Mouse (Mus musculus): ENCODE measurements around the gene 9130023H24Rik. TPM values are rescaled to one million over a fixed set of nuclear protein-coding genes. Genes with fewer than 3 reads are reported as not detected.

9130023H24Rik gene
- polyA plus RNA-seq, 1 experiment, result 0.71 TPM

- 87% methylated on average over 3 of the region's 3 CpGs for WGBS
- H3K4me1 ChIP-seq (ENCODE audit: control insufficient read depth, insufficient read depth, insufficient read length, low read length), result no peaks in the 10 kb centered on the region
- TF ChIP-seq CTCF (IDR thresholded peaks at IDR 0.05; ENCODE audit: extremely low read depth, insufficient read length, insufficient replicate concordance, low read depth, low read length), result no peak
- TF ChIP-seq POLR2A (IDR thresholded peaks at IDR 0.05; ENCODE audit: low read depth, low read length), result no peak
- no peaks in the 10 kb centered on the region for H3K36me3 ChIP-seq (ENCODE audit: control insufficient read depth, insufficient read depth, low read length)
- no peak overlapping the region for H3K4me3 ChIP-seq (ENCODE audit: low read depth, low read length)
- H3K27me3 ChIP-seq (ENCODE audit: control insufficient read depth, insufficient read depth, low read length), result no peaks in the 10 kb centered on the region
- no peak overlapping the region for H3K27ac ChIP-seq (ENCODE audit: insufficient read depth, low read depth, low read length)
These were observed 16.9 kb downstream of the 9130023H24Rik start for GRCm38 (mm10) chr7:128220936-128221335.

- no peaks in the 10 kb centered on the region for H3K36me3 ChIP-seq (ENCODE audit: control insufficient read depth, insufficient read depth, low read length)
- no peaks in the 10 kb centered on the region for H3K4me1 ChIP-seq (ENCODE audit: control insufficient read depth, insufficient read depth, insufficient read length, low read length)
- H3K4me3 ChIP-seq (ENCODE audit: low read depth, low read length), result no peak overlapping the region
- WGBS, result 85% methylated on average over 4 of the region's 4 CpGs
- TF ChIP-seq POLR2A (IDR thresholded peaks at IDR 0.05; ENCODE audit: low read depth, low read length) (no peak), CTCF (IDR thresholded peaks at IDR 0.05; ENCODE audit: extremely low read depth, insufficient read length, insufficient replicate concordance, low read depth, low read length) (no peak)
- no peaks in the 10 kb centered on the region for H3K27me3 ChIP-seq (ENCODE audit: control insufficient read depth, insufficient read depth, low read length)
- no peak overlapping the region for H3K27ac ChIP-seq (ENCODE audit: insufficient read depth, low read depth, low read length)
These were observed 17.9 kb downstream of the 9130023H24Rik start for GRCm38 (mm10) chr7:128219952-128220351.

GRCm38 (mm10) chr7:128209826-128210225, 28.0 kb downstream of the 9130023H24Rik start:
- TF ChIP-seq POLR2A (IDR thresholded peaks at IDR 0.05; ENCODE audit: low read depth, low read length), result no peak
- WGBS, result 51% methylated on average over 3 of the region's 3 CpGs
- Histone ChIP-seq H3K36me3 (ENCODE audit: control insufficient read depth, insufficient read depth, low read length) (no peaks in the 10 kb centered on the region), H3K27me3 (ENCODE audit: control insufficient read depth, insufficient read depth, low read length) (no peaks in the 10 kb centered on the region), H3K4me3 (ENCODE audit: low read depth, low read length) (no peak overlapping the region), H3K27ac (ENCODE audit: insufficient read depth, low read depth, low read length) (no peak overlapping the region), H3K4me1 (ENCODE audit: control insufficient read depth, insufficient read depth, insufficient read length, low read length) (peaks cover 8% of the 10 kb centered on the region)

- Histone ChIP-seq H3K27ac (ENCODE audit: insufficient read depth, low read depth, low read length) (no peak overlapping the region), H3K4me1 (ENCODE audit: control insufficient read depth, insufficient read depth, insufficient read length, low read length) (peaks cover 8% of the 10 kb centered on the region), H3K27me3 (ENCODE audit: control insufficient read depth, insufficient read depth, low read length) (no peaks in the 10 kb centered on the region), H3K4me3 (ENCODE audit: low read depth, low read length) (no peak overlapping the region), H3K36me3 (ENCODE audit: control insufficient read depth, insufficient read depth, low read length) (no peaks in the 10 kb centered on the region)
- TF ChIP-seq POLR2A (IDR thresholded peaks at IDR 0.05; ENCODE audit: low read depth, low read length) (no peak), CTCF (IDR thresholded peaks at IDR 0.05; ENCODE audit: extremely low read depth, insufficient read length, insufficient replicate concordance, low read depth, low read length) (peak; percentile 81; the same call in 1 of the 2 replicates)
- 6% methylated on average over 4 of the region's 4 CpGs for WGBS
These were observed 29.6 kb downstream of the 9130023H24Rik start for GRCm38 (mm10) chr7:128208187-128208586.

- no peak within 1 kb of the TSS for H3K4me3 ChIP-seq (ENCODE audit: low read depth, low read length)
- H3K27ac ChIP-seq (ENCODE audit: insufficient read depth, low read depth, low read length), result no peak within 1 kb of the TSS
- H3K27me3 ChIP-seq (ENCODE audit: control insufficient read depth, insufficient read depth, low read length), result no peaks in the 10 kb centered on the region
- peaks cover 8% of the 10 kb centered on the region for H3K4me1 ChIP-seq (ENCODE audit: control insufficient read depth, insufficient read depth, insufficient read length, low read length)
- H3K36me3 ChIP-seq (ENCODE audit: control insufficient read depth, insufficient read depth, low read length), result no peaks in the 10 kb centered on the region
- WGBS, result 74% methylated on average over 6 of the region's 6 CpGs
- TF ChIP-seq POLR2A (IDR thresholded peaks at IDR 0.05; ENCODE audit: low read depth, low read length) (no peak), CTCF (IDR thresholded peaks at IDR 0.05; ENCODE audit: extremely low read depth, insufficient read length, insufficient replicate concordance, low read depth, low read length) (no peak)
These were observed 31.7 kb downstream of the 9130023H24Rik start, which contains the start of gene Cox6a2 for GRCm38 (mm10) chr7:128206152-128206551. Cox6a2 (minus strand) TSS chr7:128206387.

- 74% methylated on average over 18 of the region's 18 CpGs for WGBS
These were observed 32.1 kb downstream of the 9130023H24Rik start for GRCm38 (mm10) chr7:128205695-128206094.

GRCm38 (mm10) chr7:128204179-128204578, 33.7 kb downstream of the 9130023H24Rik start:
- Histone ChIP-seq H3K27ac (ENCODE audit: insufficient read depth, low read depth, low read length) (no peak overlapping the region), H3K4me3 (ENCODE audit: low read depth, low read length) (no peak overlapping the region), H3K4me1 (ENCODE audit: control insufficient read depth, insufficient read depth, insufficient read length, low read length) (peaks cover 8% of the 10 kb centered on the region), H3K27me3 (ENCODE audit: control insufficient read depth, insufficient read depth, low read length) (no peaks in the 10 kb centered on the region), H3K36me3 (ENCODE audit: control insufficient read depth, insufficient read depth, low read length) (no peaks in the 10 kb centered on the region)
- 96% methylated on average over 8 of the region's 8 CpGs for WGBS
- TF ChIP-seq POLR2A (IDR thresholded peaks at IDR 0.05; ENCODE audit: low read depth, low read length), result no peak
- no peak for TF ChIP-seq CTCF (IDR thresholded peaks at IDR 0.05; ENCODE audit: extremely low read depth, insufficient read length, insufficient replicate concordance, low read depth, low read length)

More at GRCm38 (mm10) chr7:128205695-128206094, 32.1 kb downstream of the 9130023H24Rik start:
- no peak for TF ChIP-seq POLR2A (IDR thresholded peaks at IDR 0.05; ENCODE audit: low read depth, low read length)
- no peak for TF ChIP-seq CTCF (IDR thresholded peaks at IDR 0.05; ENCODE audit: extremely low read depth, insufficient read length, insufficient replicate concordance, low read depth, low read length)
- Histone ChIP-seq H3K27ac (ENCODE audit: insufficient read depth, low read depth, low read length) (no peak overlapping the region), H3K4me1 (ENCODE audit: control insufficient read depth, insufficient read depth, insufficient read length, low read length) (peaks cover 8% of the 10 kb centered on the region), H3K27me3 (ENCODE audit: control insufficient read depth, insufficient read depth, low read length) (no peaks in the 10 kb centered on the region), H3K4me3 (ENCODE audit: low read depth, low read length) (no peak overlapping the region), H3K36me3 (ENCODE audit: control insufficient read depth, insufficient read depth, low read length) (no peaks in the 10 kb centered on the region)
